Mouse (Mus musculus) liver, embryonic 14.5 days (tissue): ENCODE data around the gene Antxrl. TPM values are rescaled to one million over a fixed set of nuclear protein-coding genes. Genes with fewer than 3 reads are reported as not detected.

Source experiments
- ATAC-seq: fragments of 200-750 bp; cut with Nextera tagmentation; 2 replicates; pipeline ENCODE4 v1.8.0; 2017; ENCODE audit warnings: moderate number of reproducible peaks, mild to moderate bottlenecking, moderate library complexity; ENCODE audit not compliant: insufficient read depth
- DNase-seq, 3 experiments: peaks; one replicate each; pipeline ENCODE4 v3.0.0-alpha.2; 2012 to 2013; ENCODE audit warnings: low read depth in 3 of 3, low spot score in 3 of 3
- H3K27ac ChIP-seq: fragments of 300-500 bp; sonication (generic); 2 replicates; pipeline ENCODE4 v1.5.1; 2014; ENCODE audit warnings: moderate library complexity, mild to moderate bottlenecking, control low read depth, inconsistent platforms
- H3K27me3 ChIP-seq: fragments of 300-500 bp; sonication (generic); 2 replicates; pipeline ENCODE4 v1.6.1; 2014; ENCODE audit warnings: mild to moderate bottlenecking, low read length, moderate library complexity; ENCODE audit not compliant: control insufficient read depth, insufficient read depth
- H3K36me3 ChIP-seq: fragments of 300-500 bp; sonication (generic); replicated peaks from 2 replicates; pipeline ENCODE4 v1.6.1; 2014; ENCODE audit warnings: low read depth; ENCODE audit not compliant: control insufficient read depth, insufficient read depth
- H3K4me1 ChIP-seq, 2 experiments: fragments of 200-500 bp in 1 of 2; fragments of 300-500 bp in 1 of 2; sonication (generic) in 1 of 2; replicated peaks; 2 replicates each; pipeline ENCODE4 v1.6.1; 2012 to 2014; ENCODE audit warnings: antibody characterized with exemption in 1 of 2, inconsistent platforms in 1 of 2, low read length in 1 of 2; ENCODE audit not compliant: control insufficient read depth in 2 of 2, insufficient read depth in 2 of 2
- H3K4me2 ChIP-seq: fragments of 300-500 bp; sonication (generic); 2 replicates; pipeline ENCODE4 v1.6.1; 2014; ENCODE audit warnings: low read depth, mild to moderate bottlenecking, control low read depth, moderate library complexity
- H3K4me3 ChIP-seq, 2 experiments: fragments of 200-500 bp in 1 of 2; fragments of 300-500 bp in 1 of 2; sonication (generic) in 1 of 2; 2 replicates each; pipeline ENCODE4 v1.5.1; 2012 to 2014; ENCODE audit warnings: low read depth in 2 of 2, low read length in 2 of 2, mild to moderate bottlenecking in 2 of 2, control low read depth in 1 of 2, inconsistent platforms in 1 of 2, moderate library complexity in 1 of 2; ENCODE audit not compliant: insufficient read depth in 1 of 2
- H3K9ac ChIP-seq: fragments of 300-500 bp; sonication (generic); replicated peaks from 2 replicates; pipeline ENCODE4 v1.6.1; 2014; ENCODE audit warnings: mild to moderate bottlenecking, control low read depth, moderate library complexity
- H3K9me3 ChIP-seq: fragments of 300-500 bp; sonication (generic); 2 replicates; pipeline ENCODE4 v1.6.1; 2016; ENCODE audit warnings: low read length, mixed read lengths; ENCODE audit not compliant: control insufficient read depth
- CTCF ChIP-seq: IDR thresholded peaks from 2 replicates; pipeline ENCODE4 v1.5.1; 2016; ENCODE audit warnings: antibody characterized with exemption, low read depth, control low read depth
- EP300 ChIP-seq: IDR thresholded peaks from 2 replicates; pipeline ENCODE4 v1.6.1; 2016; ENCODE audit warnings: antibody characterized with exemption, low read depth
- WGBS: fragments of 180-500 bp; shearing (Covaris S2); extraction: QIAGEN DNeasy Blood & Tissue Kit; methylation state at CpG from one replicate; pipeline ENCODE4 v1.1.7; 2014; ENCODE audit not compliant: insufficient replicate concordance; 5-methylcytosine and 5-hydroxymethylcytosine counted together
- polyA plus RNA-seq, 2 experiments: library from polyadenylated mRNA; depleted of rRNA in 1 of 2; stranded (reverse) in 1 of 2; unstranded in 1 of 2; fragments of >200 nt; fragmentation: Nextera tagmentation in 1 of 2; extraction: Ambion mirVana in 1 of 2; gene quantifications; 2 replicates each; pipeline versions ENCODE4 v1.2.1 to v1.2.3; 2012 to 2014

Antxrl gene
- not detected in 2 replicates for polyA plus RNA-seq (2012; rRNA removed)
- not detected in 2 replicates for polyA plus RNA-seq (2014; fragmentation: Nextera tagmentation; extraction: Ambion mirVana)

GRCm38 (mm10) chr14:34052516-34052915, at the start of gene Antxrl:
Gene Antxrl (plus strand): TSS chr14:34052707.
- no peaks in the 10 kb centered on the region for H3K27me3 ChIP-seq
- no peak within 1 kb of the TSS for H3K4me3 ChIP-seq
- H3K9me3 ChIP-seq, result no peaks in the 10 kb centered on the region
- H3K36me3 ChIP-seq, result no peaks in the 10 kb centered on the region
- DNase-seq (no peak), ATAC-seq (no peak)
- H3K4me2 ChIP-seq, result no peak within 1 kb of the TSS
- H3K4me1 ChIP-seq, result no peaks in the 10 kb centered on the region
- H3K9ac ChIP-seq, result no peak within 1 kb of the TSS
- no peak for TF ChIP-seq CTCF
- no peak for TF ChIP-seq EP300
- 69% methylated on average over 6 of the region's 6 CpGs for WGBS
- H3K27ac ChIP-seq, result no peak within 1 kb of the TSS

DNA sequence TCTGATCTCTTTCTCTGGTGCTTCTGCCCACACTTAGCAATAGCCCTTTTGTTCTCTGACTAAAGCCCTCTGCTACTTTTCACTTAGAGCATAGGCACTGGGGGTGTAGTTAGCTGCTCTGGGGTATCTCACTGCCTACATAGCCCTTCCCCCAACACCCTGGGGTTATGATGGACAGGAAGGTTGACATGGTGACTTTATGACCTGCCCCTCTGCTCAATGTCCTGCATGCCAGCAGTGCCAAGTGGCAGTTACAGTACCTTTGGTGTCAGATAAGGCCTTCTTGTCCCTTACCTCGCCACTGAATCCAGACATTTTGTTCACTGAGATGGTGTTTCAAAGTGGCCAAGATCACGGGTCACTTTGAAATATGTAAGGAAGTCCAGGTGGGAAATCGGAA, 37.4 kb upstream of the Antxrl start, which contains the start of gene Gm30083:
TSS of gene Gm30083 (minus strand) at position 120 of the 400 bp plus-strand sequence.
- H3K36me3 ChIP-seq, result no peaks in the 10 kb centered on the region
- H3K27me3 ChIP-seq, result no peaks in the 10 kb centered on the region
- no peak within 1 kb of the TSS for H3K9ac ChIP-seq
- H3K4me3 ChIP-seq, result no peak within 1 kb of the TSS
- no peak within 1 kb of the TSS for H3K4me2 ChIP-seq
- TF ChIP-seq CTCF (no peak), EP300 (no peak)
- 49% methylated on average over 3 of the region's 3 CpGs for WGBS
- no peaks in the 10 kb centered on the region for H3K4me1 ChIP-seq
- ATAC-seq (no peak), DNase-seq (no peak)
- no peak within 1 kb of the TSS for H3K27ac ChIP-seq
- no peaks in the 10 kb centered on the region for H3K9me3 ChIP-seq

- 64% methylated on average over 4 of the region's 4 CpGs for WGBS
- no peak for TF ChIP-seq CTCF
- no peak for TF ChIP-seq EP300
- no peaks in the 10 kb centered on the region for H3K9me3 ChIP-seq
- no peak for ATAC-seq
- no peak within 1 kb of the TSS for H3K4me3 ChIP-seq
- no peaks in the 10 kb centered on the region for H3K36me3 ChIP-seq
- no peaks in the 10 kb centered on the region for H3K27me3 ChIP-seq
- no peaks in the 10 kb centered on the region for H3K4me1 ChIP-seq
- H3K9ac ChIP-seq, result no peak within 1 kb of the TSS
- no peak within 1 kb of the TSS for H3K4me2 ChIP-seq
- DNase-seq, result no peak
- H3K27ac ChIP-seq, result no peak within 1 kb of the TSS
Observed at GRCm38 (mm10) chr14:34016381-34016780, 36.1 kb upstream of the Antxrl start, which contains the start of gene Gm5460. Gene Gm5460 (plus strand): TSS chr14:34016758.

DNA sequence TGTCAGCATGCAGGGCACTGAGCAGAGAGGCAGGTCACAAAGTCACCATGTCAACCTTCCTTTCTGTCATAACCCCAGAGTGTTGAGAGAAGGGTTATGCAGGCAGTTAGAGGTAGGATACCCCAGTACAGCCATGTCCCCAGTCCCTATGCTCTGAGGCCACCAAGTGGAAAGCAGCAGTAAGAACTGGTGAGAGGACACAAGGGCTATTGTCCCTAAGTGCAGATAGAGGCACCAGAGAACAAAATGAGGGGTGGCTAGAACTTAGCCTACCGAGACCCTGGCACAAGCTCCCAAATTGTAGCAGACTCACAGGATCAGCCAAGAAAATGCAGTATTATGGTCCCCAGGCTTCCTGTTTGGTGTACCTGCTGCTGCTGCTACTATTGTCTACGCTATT, 35.6 kb upstream of the Antxrl start:
- H3K4me2 ChIP-seq, result no peak overlapping the region
- TF ChIP-seq CTCF, result no peak
- TF ChIP-seq EP300, result no peak
- ATAC-seq (no peak), DNase-seq (no peak)
- no peaks in the 10 kb centered on the region for H3K36me3 ChIP-seq
- H3K27me3 ChIP-seq, result no peaks in the 10 kb centered on the region
- H3K27ac ChIP-seq, result no peak overlapping the region
- no peaks in the 10 kb centered on the region for H3K9me3 ChIP-seq
- WGBS, result 56% methylated on average over 2 of the region's 2 CpGs
- H3K4me1 ChIP-seq, result no peaks in the 10 kb centered on the region
- no peak overlapping the region for H3K9ac ChIP-seq
- no peak overlapping the region for H3K4me3 ChIP-seq

DNA sequence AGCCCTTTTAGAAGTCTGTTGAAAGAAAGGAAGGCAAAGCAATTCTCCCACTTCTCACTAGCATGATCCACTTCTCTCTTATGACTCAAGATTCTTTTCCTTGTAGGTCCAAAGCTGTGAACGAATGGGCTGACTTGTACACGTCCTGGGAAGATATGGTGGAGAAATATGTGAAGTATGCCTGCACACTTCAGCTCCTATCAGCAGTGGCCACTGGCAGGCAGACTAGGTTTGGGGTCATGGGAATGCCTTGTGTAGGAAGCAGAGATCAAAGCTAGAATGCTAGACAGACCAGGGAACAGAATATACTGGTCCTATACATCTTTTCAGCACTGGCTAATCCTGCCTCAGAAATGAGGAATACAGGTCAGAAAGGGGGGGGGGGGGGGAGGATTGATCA, 25.8 kb upstream of the Antxrl start:
- no peak overlapping the region for H3K27ac ChIP-seq
- 41% methylated on average over 2 of the region's 2 CpGs for WGBS
- H3K36me3 ChIP-seq, result no peaks in the 10 kb centered on the region
- no peaks in the 10 kb centered on the region for H3K9me3 ChIP-seq
- H3K4me2 ChIP-seq, result no peak overlapping the region
- TF ChIP-seq CTCF (no peak), EP300 (no peak)
- no peak overlapping the region for H3K4me3 ChIP-seq
- ATAC-seq (no peak), DNase-seq (no peak)
- no peaks in the 10 kb centered on the region for H3K4me1 ChIP-seq
- H3K9ac ChIP-seq, result no peak overlapping the region
- H3K27me3 ChIP-seq, result no peaks in the 10 kb centered on the region
